Mouse (Mus musculus) myocyte (in vitro differentiated cells): ENCODE results near the gene Gria3.

ENCODE experiments used
- CEBPB ChIP-seq: IDR thresholded peaks from 2 replicates; pipeline ENCODE4 v1.6.1; 2011; ENCODE audit warnings: mild to moderate bottlenecking, moderate library complexity; ENCODE audit not compliant: poor library complexity, insufficient read depth, severe bottlenecking
- E2F4 ChIP-seq: IDR thresholded peaks from one replicate; pipeline ENCODE4 v1.6.1; 2011; ENCODE audit warnings: mild to moderate bottlenecking, control low read depth, moderate library complexity; ENCODE audit not compliant: insufficient read depth
- MAX ChIP-seq: IDR thresholded peaks from one replicate; pipeline ENCODE4 v1.6.1; 2011; ENCODE audit warnings: low read depth, mild to moderate bottlenecking, control low read depth
- POLR2A ChIP-seq: IDR thresholded peaks from one replicate; pipeline ENCODE4 v1.6.1; 2011; ENCODE audit warnings: low read depth, mild to moderate bottlenecking, control low read depth, moderate library complexity; ENCODE audit not compliant: insufficient read length
- POLR2AphosphoS2 ChIP-seq: IDR thresholded peaks from one replicate; pipeline ENCODE4 v1.6.1; 2011; ENCODE audit warnings: low read depth, control low read depth; ENCODE audit not compliant: insufficient read length
- TCF12 ChIP-seq: IDR thresholded peaks from one replicate; pipeline ENCODE4 v1.6.1; 2011; ENCODE audit warnings: mild to moderate bottlenecking, control low read depth; ENCODE audit not compliant: poor library complexity, insufficient read depth, severe bottlenecking

DNA sequence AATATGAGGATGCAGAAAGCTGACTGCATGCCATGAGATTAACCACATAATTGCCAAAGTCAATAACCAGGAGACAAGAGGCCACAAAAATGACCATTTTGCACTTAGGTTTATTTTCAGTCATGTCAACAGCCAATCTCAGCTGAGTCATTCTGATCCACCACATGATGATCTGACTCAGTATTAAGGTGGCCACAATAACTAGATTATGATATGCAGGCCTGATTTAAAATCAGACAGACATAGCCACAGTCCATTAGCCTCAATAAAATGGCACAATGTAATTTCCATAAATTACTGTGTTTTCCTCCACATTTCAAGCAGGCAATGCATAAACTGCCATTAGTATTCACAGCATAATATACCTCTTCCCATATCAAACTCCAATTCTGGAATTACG is 216.3 kb downstream of the Gria3 start:
- TF ChIP-seq E2F4 (no peak), POLR2A (no peak), MAX (no peak), CEBPB (no peak), TCF12 (no peak), POLR2AphosphoS2 (no peak)
